Mouse (Mus musculus) heart, embryonic 12.5 days (tissue): ENCODE results near the gene Hyal2. TPM values are rescaled to one million over a fixed set of nuclear protein-coding genes. Genes with fewer than 3 reads are reported as not detected.
A peak's percentile ranks its signal among the peaks of the same experiment; 100 is the strongest.
"Not testable (repeated sequence)": the region's sequence is repeated elsewhere in the genome, so short reads cannot be mapped to it uniquely, and the experiment has no call there.

Experiments
- ATAC-seq: fragments of 200-750 bp; cut with Nextera tagmentation; 2 replicates; pipeline ENCODE4 v1.8.0; 2017; ENCODE audit warnings: moderate TSS enrichment, moderate library complexity; ENCODE audit not compliant: insufficient number of reproducible peaks, low FRiP score
- H3K27ac ChIP-seq: fragments of 300-500 bp; sonication (generic); 2 replicates; pipeline ENCODE4 v1.5.1; 2016; ENCODE audit warnings: mild to moderate bottlenecking, moderate library complexity; ENCODE audit not compliant: poor library complexity, severe bottlenecking
- H3K27me3 ChIP-seq: fragments of 300-500 bp; sonication (generic); replicated peaks from 2 replicates; pipeline ENCODE4 v1.6.1; 2016; ENCODE audit warnings: mild to moderate bottlenecking, moderate library complexity
- H3K36me3 ChIP-seq: fragments of 300-500 bp; sonication (generic); 2 replicates; pipeline ENCODE4 v1.6.1; 2016; ENCODE audit warnings: mild to moderate bottlenecking, moderate library complexity
- H3K4me1 ChIP-seq: fragments of 300-500 bp; sonication (generic); replicated peaks from 2 replicates; pipeline ENCODE4 v1.6.1; 2016; ENCODE audit warnings: mild to moderate bottlenecking
- H3K4me2 ChIP-seq: fragments of 300-500 bp; sonication (generic); 2 replicates; pipeline ENCODE4 v1.6.1; 2016; ENCODE audit warnings: mild to moderate bottlenecking, moderate library complexity
- H3K4me3 ChIP-seq: fragments of 300-500 bp; sonication (generic); 2 replicates; pipeline ENCODE4 v1.5.1; 2016; ENCODE audit warnings: mild to moderate bottlenecking
- H3K9ac ChIP-seq: fragments of 300-500 bp; sonication (generic); 2 replicates; pipeline ENCODE4 v1.6.1; 2016; ENCODE audit warnings: mild to moderate bottlenecking, moderate library complexity
- H3K9me3 ChIP-seq: fragments of 300-500 bp; sonication (generic); replicated peaks from 2 replicates; pipeline ENCODE4 v1.6.1; 2016; ENCODE audit warnings: mild to moderate bottlenecking, moderate library complexity
- WGBS: fragments of 180-500 bp; shearing (Covaris S2); methylation state at CpG from one replicate; pipeline ENCODE4 v1.1.7; 2016; 5-methylcytosine and 5-hydroxymethylcytosine counted together
- polyA plus RNA-seq: library from polyadenylated mRNA; unstranded; fragments of >200 nt; fragmentation: Nextera tagmentation; extraction: Ambion mirVana; gene quantifications from 2 replicates; pipeline ENCODE4 v1.2.1, GENCODE M21; 2016

Hyal2 gene
- polyA plus RNA-seq, 1 experiment from 2014 or later: 106 TPM

DNA sequence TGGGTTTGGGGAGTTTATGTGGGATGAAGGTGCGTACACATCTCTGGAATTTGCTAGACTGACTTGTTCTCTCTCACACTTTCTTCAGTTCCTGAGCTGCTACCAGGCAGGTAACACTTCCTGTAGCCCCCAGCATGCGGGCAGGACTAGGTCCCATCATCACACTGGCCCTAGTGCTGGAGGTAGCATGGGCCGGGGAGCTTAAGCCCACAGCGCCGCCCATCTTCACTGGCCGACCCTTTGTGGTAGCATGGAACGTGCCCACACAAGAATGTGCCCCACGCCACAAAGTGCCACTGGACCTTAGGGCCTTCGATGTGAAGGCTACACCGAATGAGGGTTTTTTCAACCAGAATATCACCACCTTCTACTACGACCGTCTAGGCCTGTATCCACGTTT lies 2.3 kb downstream of the Hyal2 start:
- Histone ChIP-seq H3K27me3 (no peaks in the 10 kb centered on the region), H3K27ac (peak overlapping the region; percentile 71), H3K36me3 (peaks cover 51% of the 10 kb centered on the region), H3K9ac (peak overlapping the region; percentile 88), H3K9me3 (no peaks in the 10 kb centered on the region), H3K4me1 (peaks cover 55% of the 10 kb centered on the region), H3K4me2 (peak overlapping the region; percentile 91), H3K4me3 (peak overlapping the region; percentile 88)
- WGBS: 57% methylated on average over 13 of the region's 13 CpGs
- no peak for ATAC-seq

DNA sequence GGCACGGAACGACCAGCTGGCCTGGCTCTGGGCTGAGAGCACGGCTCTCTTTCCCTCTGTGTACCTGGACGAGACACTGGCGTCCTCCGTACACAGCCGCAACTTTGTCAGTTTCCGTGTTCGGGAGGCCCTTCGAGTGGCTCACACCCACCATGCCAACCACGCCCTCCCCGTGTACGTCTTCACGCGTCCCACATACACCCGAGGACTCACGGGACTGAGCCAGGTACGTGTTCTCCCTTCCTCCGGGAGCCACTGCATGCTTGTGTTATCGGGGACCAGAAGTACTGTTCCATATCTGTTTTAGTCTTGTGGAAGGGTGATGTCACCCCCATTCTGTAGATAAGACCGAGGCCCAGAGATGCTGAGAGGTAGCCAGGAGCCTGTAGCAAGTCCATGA lies 3.1 kb downstream of the Hyal2 start:
- WGBS: 49% methylated on average over 21 of the region's 21 CpGs
- no peaks in the 10 kb centered on the region for H3K9me3 ChIP-seq
- peak overlapping the region; percentile 88 for H3K4me3 ChIP-seq
- peaks cover 46% of the 10 kb centered on the region for H3K36me3 ChIP-seq
- H3K27ac ChIP-seq: peak overlapping the region; percentile 22; the same call in 1 of the 2 replicates
- peak overlapping the region; percentile 88 for H3K9ac ChIP-seq
- ATAC-seq: no peak
- peak overlapping the region; percentile 91 for H3K4me2 ChIP-seq
- no peaks in the 10 kb centered on the region for H3K27me3 ChIP-seq
- H3K4me1 ChIP-seq: peaks cover 49% of the 10 kb centered on the region

DNA sequence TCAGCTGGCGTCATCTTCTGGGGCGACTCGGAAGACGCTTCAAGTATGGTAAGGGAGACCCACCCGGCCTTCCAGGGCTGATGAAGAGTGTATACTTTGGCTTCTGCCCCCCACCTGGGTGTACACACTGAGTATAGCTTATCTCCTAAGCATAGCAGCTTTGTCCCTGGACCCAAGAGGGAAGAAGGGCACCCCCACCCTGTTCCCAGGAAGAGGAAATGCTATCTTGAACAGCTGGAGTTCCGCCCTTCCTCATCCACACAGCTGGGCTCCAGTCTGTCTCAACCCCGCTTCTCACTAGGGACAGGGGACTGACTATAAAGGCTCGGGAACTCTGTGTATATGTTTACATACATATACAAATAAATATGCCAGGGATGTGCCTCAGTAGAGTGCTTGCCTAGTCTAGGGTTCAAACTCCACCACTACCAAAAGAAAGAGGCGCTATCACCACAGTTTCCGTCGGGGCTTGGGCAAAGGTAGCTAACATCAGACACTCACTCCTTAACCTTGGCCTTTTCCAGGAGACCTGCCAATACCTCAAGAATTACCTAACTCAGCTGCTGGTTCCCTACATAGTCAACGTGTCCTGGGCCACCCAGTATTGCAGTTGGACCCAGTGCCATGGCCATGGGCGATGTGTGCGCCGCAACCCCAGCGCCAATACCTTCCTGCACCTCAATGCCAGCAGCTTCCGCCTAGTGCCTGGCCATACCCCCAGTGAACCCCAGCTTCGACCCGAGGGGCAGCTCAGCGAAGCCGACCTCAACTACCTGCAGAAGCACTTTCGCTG lies 4.0 kb downstream of the Hyal2 start:
- Histone ChIP-seq H3K4me3 (peak overlapping the region; percentile 88), H3K9me3 (no peaks in the 10 kb centered on the region), H3K4me2 (peak overlapping the region; percentile 91), H3K4me1 (peaks cover 48% of the 10 kb centered on the region), H3K27ac (no peak overlapping the region), H3K9ac (0 out of 2 replicates have a peak overlapping the region, but pooled peaks have one; percentile 88), H3K27me3 (no peaks in the 10 kb centered on the region), H3K36me3 (peaks cover 46% of the 10 kb centered on the region)
- 85% methylated on average over 22 of the region's 22 CpGs for WGBS
- no peak for ATAC-seq

DNA sequence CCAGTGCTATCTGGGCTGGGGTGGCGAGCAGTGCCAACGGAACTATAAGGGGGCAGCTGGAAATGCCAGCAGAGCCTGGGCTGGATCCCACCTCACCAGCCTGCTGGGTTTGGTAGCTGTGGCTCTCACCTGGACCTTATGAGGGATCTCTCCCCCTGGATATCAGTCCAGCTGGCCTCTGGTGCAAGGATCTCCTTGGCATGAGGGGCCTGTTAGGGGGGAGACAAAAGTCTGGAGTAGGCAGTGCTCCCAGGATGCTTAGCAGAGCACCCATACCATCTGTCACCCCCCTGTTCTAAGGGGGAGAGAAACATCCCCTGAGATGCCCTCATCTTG lies 4.5 kb downstream of the Hyal2 start:
- Histone ChIP-seq H3K4me2 (no peak overlapping the region), H3K27ac (no peak overlapping the region), H3K4me3 (no peak overlapping the region), H3K4me1 (peaks cover 48% of the 10 kb centered on the region), H3K9ac (no peak overlapping the region), H3K36me3 (peaks cover 46% of the 10 kb centered on the region), H3K27me3 (no peaks in the 10 kb centered on the region), H3K9me3 (no peaks in the 10 kb centered on the region)
- WGBS: 98% methylated on average over 2 of the region's 2 CpGs
- no peak for ATAC-seq

DNA sequence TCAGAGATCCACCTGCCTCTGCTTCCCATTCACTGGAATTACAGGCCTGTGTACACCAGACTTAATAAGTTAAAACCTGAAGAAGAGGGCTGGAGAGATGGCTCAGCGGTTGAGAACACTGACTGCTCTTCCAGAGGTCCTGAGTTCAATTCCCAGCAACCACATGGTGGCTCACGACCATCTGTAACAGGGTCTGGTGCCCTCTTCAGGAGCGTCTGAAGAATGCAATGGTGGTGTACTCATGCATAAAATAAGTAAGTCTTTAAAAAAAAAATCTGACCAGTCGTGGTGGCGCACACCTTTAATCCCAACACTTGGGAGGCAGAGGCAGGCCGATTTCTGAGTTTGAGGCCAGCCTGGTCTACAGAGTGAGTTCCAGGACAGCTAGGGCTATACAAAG lies 6.0 kb downstream of the Hyal2 start:
- not testable (repeated sequence) for H3K4me2 ChIP-seq, ATAC-seq, H3K9ac ChIP-seq, H3K9me3 ChIP-seq, H3K4me3 ChIP-seq, H3K27me3 ChIP-seq, H3K27ac ChIP-seq
- Histone ChIP-seq H3K4me1 (peaks cover 46% of the 10 kb centered on the region), H3K36me3 (peaks cover 46% of the 10 kb centered on the region)
- WGBS: 75% methylated on average over 6 of the region's 6 CpGs

DNA sequence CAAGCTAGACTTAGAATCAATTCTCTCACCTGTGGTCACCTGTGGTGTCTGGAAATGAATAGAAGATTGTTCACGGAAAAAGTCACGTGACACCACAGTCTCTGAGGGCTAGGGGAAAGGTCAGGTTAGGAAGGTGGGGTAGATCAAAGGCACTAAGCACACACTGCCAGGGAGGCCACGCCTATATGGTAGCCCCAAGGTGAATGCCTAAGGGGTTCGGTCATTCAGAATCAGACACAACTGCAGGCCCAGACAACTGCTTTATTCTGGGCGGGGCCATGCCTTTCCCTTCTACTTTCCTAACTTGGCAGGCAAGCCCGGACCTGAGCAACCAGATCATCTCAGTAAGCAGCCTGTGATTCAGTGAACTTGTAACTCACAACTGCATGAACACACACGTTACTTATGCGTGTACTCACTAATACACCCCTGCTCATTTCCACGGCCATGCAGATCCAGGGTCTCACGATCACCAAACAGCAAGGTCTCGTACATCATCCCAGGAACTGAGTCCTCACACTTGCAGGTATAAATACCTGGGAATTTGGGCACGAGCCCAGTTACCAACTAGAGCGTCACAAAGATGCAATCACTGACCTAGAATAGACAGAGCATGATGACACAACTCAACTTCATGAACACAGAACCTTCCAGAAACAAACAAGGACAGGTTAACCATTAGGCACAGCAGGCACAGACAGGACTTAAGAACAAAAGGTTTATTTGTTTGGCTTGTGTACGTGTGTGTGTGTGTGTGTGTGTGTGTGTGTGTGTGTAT lies 8.0 kb downstream of the Hyal2 start:
- Histone ChIP-seq H3K4me2 (no peak overlapping the region), H3K27me3 (no peaks in the 10 kb centered on the region), H3K27ac (no peak overlapping the region), H3K36me3 (peaks cover 40% of the 10 kb centered on the region), H3K9ac (no peak overlapping the region), H3K4me1 (peaks cover 43% of the 10 kb centered on the region), H3K4me3 (no peak overlapping the region), H3K9me3 (no peaks in the 10 kb centered on the region)
- 85% methylated on average over 14 of the region's 14 CpGs for WGBS
- ATAC-seq: no peak

DNA sequence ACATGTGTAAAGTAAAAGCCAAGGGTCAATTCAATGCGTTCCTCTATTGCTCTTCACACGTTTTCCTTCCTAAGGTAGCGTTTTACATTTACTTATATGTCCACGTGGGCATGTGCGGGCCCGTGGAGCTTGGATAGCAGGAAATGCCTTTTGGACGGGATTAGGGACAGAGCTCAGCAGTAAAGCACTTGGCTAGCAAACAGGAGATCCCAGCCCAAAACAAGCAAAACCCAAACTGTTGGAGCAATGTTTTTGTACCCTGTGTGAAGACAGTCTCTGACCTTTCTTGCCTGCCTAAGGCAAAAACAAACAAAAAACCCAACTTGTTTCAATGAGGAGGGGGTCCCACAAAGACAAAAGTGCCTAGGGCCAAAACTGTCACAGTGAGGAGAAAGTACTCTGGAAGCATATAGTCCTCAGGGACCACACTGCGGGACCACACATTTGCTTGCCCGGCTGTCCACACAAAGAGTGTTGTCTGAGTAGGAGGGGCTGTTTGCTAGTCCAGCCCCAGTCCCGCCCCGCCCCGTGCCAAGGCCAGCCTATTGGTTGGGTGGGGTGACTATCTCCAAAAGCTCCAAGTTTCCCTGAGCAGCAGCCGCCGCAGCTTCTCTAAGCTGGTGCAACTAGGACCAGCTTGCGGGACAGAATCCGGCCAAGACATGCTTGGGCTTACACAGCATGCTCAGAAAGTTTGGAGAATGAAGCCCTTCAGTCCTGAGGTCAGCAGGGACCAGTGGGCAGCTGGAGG lies 8.8 kb downstream of the Hyal2 start, which contains the start of gene Hyal1:
Gene Hyal1, plus strand, starts transcription at position 571 of the 751 bp plus-strand sequence.
- Histone ChIP-seq H3K4me2 (peak within 1 kb of the TSS; percentile 70), H3K27me3 (no peaks in the 10 kb centered on the region), H3K4me3 (peak within 1 kb of the TSS; percentile 40), H3K4me1 (peaks cover 40% of the 10 kb centered on the region), H3K9me3 (no peaks in the 10 kb centered on the region), H3K27ac (no peak within 1 kb of the TSS; the same call in 1 of the 2 replicates), H3K9ac (peak within 1 kb of the TSS; percentile 58), H3K36me3 (peaks cover 32% of the 10 kb centered on the region)
- WGBS: 26% methylated on average over 16 of the region's 16 CpGs
- peak; percentile 84 for ATAC-seq

DNA sequence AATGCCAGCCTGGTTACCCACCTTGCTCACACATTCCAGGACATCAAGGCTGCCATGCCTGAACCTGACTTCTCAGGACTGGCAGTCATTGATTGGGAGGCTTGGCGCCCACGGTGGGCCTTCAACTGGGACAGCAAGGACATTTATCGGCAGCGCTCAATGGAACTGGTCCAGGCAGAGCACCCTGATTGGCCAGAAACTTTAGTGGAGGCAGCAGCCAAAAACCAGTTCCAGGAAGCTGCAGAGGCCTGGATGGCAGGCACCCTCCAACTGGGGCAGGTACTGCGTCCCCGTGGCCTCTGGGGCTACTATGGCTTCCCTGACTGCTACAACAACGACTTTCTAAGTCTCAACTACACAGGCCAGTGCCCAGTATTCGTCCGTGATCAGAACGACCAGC lies 10.1 kb downstream of the Hyal2 start:
- H3K9ac ChIP-seq: no peak overlapping the region
- no peak overlapping the region for H3K27ac ChIP-seq
- H3K27me3 ChIP-seq: no peaks in the 10 kb centered on the region
- H3K4me3 ChIP-seq: no peak overlapping the region
- H3K36me3 ChIP-seq: peaks cover 19% of the 10 kb centered on the region
- no peak overlapping the region for H3K4me2 ChIP-seq
- 89% methylated on average over 10 of the region's 10 CpGs for WGBS
- H3K9me3 ChIP-seq: no peaks in the 10 kb centered on the region
- no peak for ATAC-seq
- H3K4me1 ChIP-seq: peaks cover 38% of the 10 kb centered on the region

DNA sequence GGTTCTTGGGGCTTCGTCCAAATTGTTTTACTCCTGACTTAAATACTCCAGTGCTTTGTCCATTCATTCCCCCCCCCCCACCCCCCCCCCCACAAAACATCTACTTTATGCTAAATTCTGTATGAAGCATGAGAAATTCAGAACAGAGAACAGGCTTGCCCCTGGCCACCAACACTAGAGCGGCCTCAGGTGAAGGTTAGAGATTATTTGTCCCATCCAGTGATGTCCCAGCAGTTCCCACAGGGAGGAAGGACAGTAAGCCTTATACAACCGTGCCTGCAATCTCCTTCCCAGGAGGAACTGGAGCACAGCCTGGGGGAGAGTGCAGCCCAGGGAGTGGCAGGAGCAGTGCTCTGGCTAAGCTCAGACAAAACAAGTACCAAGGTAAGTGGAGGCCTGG lies 10.8 kb downstream of the Hyal2 start, which contains the start of gene Naa80:
Gene Naa80, plus strand, starts transcription at position 301 of the 400 bp plus-strand sequence.
- Histone ChIP-seq H3K36me3 (peaks cover 19% of the 10 kb centered on the region), H3K4me2 (0 out of 2 replicates have a peak within 1 kb of the TSS, but pooled peaks have one; percentile 94), H3K9ac (peak within 1 kb of the TSS; percentile 14; the same call in 1 of the 2 replicates), H3K4me3 (no peak within 1 kb of the TSS), H3K9me3 (no peaks in the 10 kb centered on the region), H3K27me3 (no peaks in the 10 kb centered on the region), H3K27ac (no peak within 1 kb of the TSS), H3K4me1 (peaks cover 38% of the 10 kb centered on the region)
- 69% methylated on average over 3 of the region's 3 CpGs for WGBS
- ATAC-seq: no peak

DNA sequence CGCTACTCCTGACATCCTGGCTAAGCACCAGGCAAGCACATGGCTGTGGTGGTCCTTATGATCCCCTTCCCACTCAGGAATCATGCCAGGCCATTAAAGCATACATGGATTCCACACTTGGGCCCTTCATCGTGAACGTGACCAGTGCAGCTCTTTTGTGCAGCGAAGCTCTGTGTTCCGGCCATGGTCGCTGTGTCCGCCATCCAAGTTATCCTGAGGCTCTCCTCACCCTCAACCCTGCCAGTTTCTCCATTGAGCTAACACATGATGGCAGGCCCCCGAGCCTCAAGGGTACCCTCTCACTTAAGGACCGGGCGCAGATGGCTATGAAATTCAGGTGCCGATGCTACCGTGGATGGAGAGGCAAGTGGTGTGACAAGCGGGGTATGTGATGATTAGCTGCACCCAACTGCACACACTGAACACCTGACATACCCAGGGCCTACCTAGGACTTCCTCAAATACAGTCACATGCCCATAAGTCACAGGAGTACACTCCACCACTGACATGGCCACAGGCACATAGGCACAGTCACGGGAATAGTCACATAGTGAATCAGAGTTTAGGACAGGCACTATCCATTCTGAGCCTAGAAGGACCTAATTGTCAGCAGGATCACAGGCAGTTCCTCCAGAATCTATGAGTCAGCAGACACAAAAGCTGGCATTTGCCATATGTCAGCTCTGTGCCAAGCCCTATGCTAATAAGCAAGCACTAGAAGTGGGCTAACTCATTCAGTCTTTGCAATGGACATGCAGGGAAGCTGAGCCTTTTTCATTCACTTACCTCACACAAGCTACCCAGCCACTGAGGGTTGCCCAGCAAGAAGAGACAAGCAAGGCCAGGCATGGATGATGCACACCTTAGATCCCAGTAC lies 11.5 kb downstream of the Hyal2 start:
- no peak overlapping the region for H3K4me3 ChIP-seq
- H3K9ac ChIP-seq: peak overlapping the region; percentile 14; the same call in 1 of the 2 replicates
- no peak for ATAC-seq
- H3K4me1 ChIP-seq: peaks cover 38% of the 10 kb centered on the region
- no peak overlapping the region for H3K27ac ChIP-seq
- no peaks in the 10 kb centered on the region for H3K9me3 ChIP-seq
- H3K4me2 ChIP-seq: 0 out of 2 replicates have a peak overlapping the region, but pooled peaks have one; percentile 94
- H3K36me3 ChIP-seq: peaks cover 19% of the 10 kb centered on the region
- 90% methylated on average over 14 of the region's 14 CpGs for WGBS
- H3K27me3 ChIP-seq: no peaks in the 10 kb centered on the region
